Mouse (Mus musculus): ENCODE measurements around the gene Zfp609. TPM values are rescaled to one million over a fixed set of nuclear protein-coding genes. Genes with fewer than 3 reads are reported as not detected.

Gene Zfp609
- polyA plus RNA-seq (2017; shearing (Covaris generic)), result 6.3 TPM

GRCm38 (mm10) chr9:65827344-65828015 is at the start of gene Zfp609:
Zfp609 (minus strand) TSS chr9:65827564.

GRCm38 (mm10) chr9:65667701-65668100 is 159.7 kb downstream of the Zfp609 start, which contains the start of gene Oaz2:
Oaz2 (plus strand) TSS chr9:65668001.

Other genes starting within 250 kb of the Zfp609 start
- gene Plekho2, start 247.5 kb downstream of the Zfp609 start, polyA plus RNA-seq (2017; shearing (Covaris generic)), result 44.6 TPM
- gene Pif1, start 240.4 kb downstream of the Zfp609 start, polyA plus RNA-seq (2017; shearing (Covaris generic)), result 0.11 TPM
- gene Rbpms2, start 197.9 kb downstream of the Zfp609 start, polyA plus RNA-seq (2017; shearing (Covaris generic)), result 1.3 TPM
- 65.6 TPM for gene Oaz2, start 159.6 kb downstream of the Zfp609 start, polyA plus RNA-seq (2017; shearing (Covaris generic))
- 1.4 TPM for gene Pclaf, start 62.7 kb upstream of the Zfp609 start, polyA plus RNA-seq (2017; shearing (Covaris generic))
- 24.9 TPM for gene Trip4, start 81.2 kb upstream of the Zfp609 start, polyA plus RNA-seq (2017; shearing (Covaris generic))
- gene Csnk1g1, start 81.4 kb upstream of the Zfp609 start, polyA plus RNA-seq (2017; shearing (Covaris generic)), result 28.4 TPM
- gene Ppib, start 232.7 kb upstream of the Zfp609 start, polyA plus RNA-seq (2017; shearing (Covaris generic)), result 211 TPM
- 0.27 TPM for gene Snx22, start 242.2 kb upstream of the Zfp609 start, polyA plus RNA-seq (2017; shearing (Covaris generic))

All from effector memory CD4-positive, alpha-beta T cell, adult 5 months (primary cell).